Mouse (Mus musculus): Measurements from ENCODE around the gene Gm44502.

- TF ChIP-seq CTCF (IDR thresholded peaks at IDR 0.05; ENCODE audit: insufficient read depth, low read length) = peak; percentile 72
- no peak; the same call in 1 of the 2 replicates for TF ChIP-seq POLR2A (IDR thresholded peaks at IDR 0.05; ENCODE audit: borderline replicate concordance, extremely low read depth, low read depth, low read length)
Observed at GRCm38 (mm10) chr15:89373027-89373761, 56.3 kb downstream of the Gm44502 start.
